Mouse (Mus musculus): ENCODE measurements around the gene Traf4. TPM values are rescaled to one million over a fixed set of nuclear protein-coding genes. Genes with fewer than 3 reads are reported as not detected.

The Traf4 gene
- polyA plus RNA-seq, 1 experiment from 2014 or later = 83.8 TPM

DNA sequence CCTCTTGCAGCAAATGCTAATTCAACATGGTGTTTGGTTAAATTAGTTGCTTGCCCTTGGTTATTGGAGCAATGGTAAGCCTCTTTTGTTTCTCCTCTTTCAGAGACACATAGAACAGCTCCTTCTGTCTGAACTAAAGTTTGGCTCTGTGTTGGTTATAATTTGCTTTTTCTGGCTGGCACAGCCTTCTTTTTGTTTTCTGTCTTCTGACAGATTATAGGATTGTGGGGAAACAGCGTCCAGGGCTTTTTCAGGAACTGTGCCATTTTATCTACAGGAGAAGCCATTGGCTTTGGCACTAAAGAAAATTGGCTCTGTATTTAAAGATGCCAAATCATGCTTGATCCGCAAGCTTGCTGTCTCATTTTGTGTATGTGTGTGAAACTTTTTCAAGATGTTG lies 51.8 kb downstream of the Traf4 start:
- Histone ChIP-seq H3K9me3 (replicated peaks; ENCODE audit: control insufficient read depth, low read length, poor library complexity, severe bottlenecking) (no peaks in the 10 kb centered on the region), H3K4me1 (ENCODE audit: control insufficient read depth, insufficient read depth, low read length) (peaks cover 38% of the 10 kb centered on the region), H3K4me2 (ENCODE audit: low read length) (no peak overlapping the region), H3K27me3 (ENCODE audit: control insufficient read depth, insufficient read depth, low read depth, low read length) (no peaks in the 10 kb centered on the region), H3K36me3 (ENCODE audit: control insufficient read depth, insufficient read depth, low read length) (no peaks in the 10 kb centered on the region), H3K27ac (ENCODE audit: low read length) (0 out of 2 replicates have a peak overlapping the region, but pooled peaks have one; percentile 17), H3K9ac (ENCODE audit: low read depth, low read length) (no peak overlapping the region), H3K4me3 (ENCODE audit: low read depth, low read length) (no peak overlapping the region)
- ATAC-seq = no peak
- 53% methylated on average over 2 of the region's 2 CpGs for WGBS

Small RNA genes within 50 kb of the gene (microRNA-seq; reads per million reads assigned to microRNA genes)
- gene Mir7653 = 0.52 reads per million

Other genes with a start within 250 kb of the Traf4 start
- 140 and 146 TPM in 2 replicates for gene Sez6, start 234.8 kb downstream of the Traf4 start, polyA plus RNA-seq (2015; fragmentation: Nextera tagmentation; extraction: Ambion mirVana)
- gene Phf12, start 182.8 kb downstream of the Traf4 start, polyA plus RNA-seq (2015; fragmentation: Nextera tagmentation; extraction: Ambion mirVana) = 11.8 and 17.8 TPM in 2 replicates
- 50.5 and 53.3 TPM in 2 replicates for gene Dhrs13, start 133.3 kb downstream of the Traf4 start, polyA plus RNA-seq (2015; fragmentation: Nextera tagmentation; extraction: Ambion mirVana)
- gene Flot2, start 127.7 kb downstream of the Traf4 start, polyA plus RNA-seq (2015; fragmentation: Nextera tagmentation; extraction: Ambion mirVana) = 71.7 and 83.4 TPM in 2 replicates
- 32.8 and 33.3 TPM in 2 replicates for gene Eral1, start 85.2 kb downstream of the Traf4 start, polyA plus RNA-seq (2015; fragmentation: Nextera tagmentation; extraction: Ambion mirVana)
- gene Fam222b, start 70.9 kb downstream of the Traf4 start, polyA plus RNA-seq (2015; fragmentation: Nextera tagmentation; extraction: Ambion mirVana) = 27.7 and 28.7 TPM in 2 replicates
- gene Nek8, start 11.1 kb upstream of the Traf4 start, polyA plus RNA-seq (2015; fragmentation: Nextera tagmentation; extraction: Ambion mirVana) = 4.8 and 6.6 TPM in 2 replicates
- 7.4 and 10.1 TPM in 2 replicates for gene Tlcd1, start 11.1 kb upstream of the Traf4 start, polyA plus RNA-seq (2015; fragmentation: Nextera tagmentation; extraction: Ambion mirVana)
- 698 and 713 TPM in 2 replicates for gene Rpl23a, start 18.0 kb upstream of the Traf4 start, polyA plus RNA-seq (2015; fragmentation: Nextera tagmentation; extraction: Ambion mirVana)
- gene Rab34, start 22.8 kb upstream of the Traf4 start, polyA plus RNA-seq (2015; fragmentation: Nextera tagmentation; extraction: Ambion mirVana) = 49.9 and 55.7 TPM in 2 replicates
- 2.3 and 2.6 TPM in 2 replicates for gene Proca1, start 27.8 kb upstream of the Traf4 start, polyA plus RNA-seq (2015; fragmentation: Nextera tagmentation; extraction: Ambion mirVana)
- gene Sdf2, start 80.2 kb upstream of the Traf4 start, polyA plus RNA-seq (2015; fragmentation: Nextera tagmentation; extraction: Ambion mirVana) = 89.6 and 92.8 TPM in 2 replicates
- gene Supt6, start 80.4 kb upstream of the Traf4 start, polyA plus RNA-seq (2015; fragmentation: Nextera tagmentation; extraction: Ambion mirVana) = 27.5 and 30.7 TPM in 2 replicates
- 50.1 and 58.7 TPM in 2 replicates for gene 2610507B11Rik, start 96.2 kb upstream of the Traf4 start, polyA plus RNA-seq (2015; fragmentation: Nextera tagmentation; extraction: Ambion mirVana)
- 0.15 and 0.25 TPM in 2 replicates for gene BC030499, start 125.3 kb upstream of the Traf4 start, polyA plus RNA-seq (2015; fragmentation: Nextera tagmentation; extraction: Ambion mirVana)
- 4.2 and 6.5 TPM in 2 replicates for gene Spag5, start 135.9 kb upstream of the Traf4 start, polyA plus RNA-seq (2015; fragmentation: Nextera tagmentation; extraction: Ambion mirVana)
- gene Aldoc, start 157.4 kb upstream of the Traf4 start, polyA plus RNA-seq (2015; fragmentation: Nextera tagmentation; extraction: Ambion mirVana) = 87.2 and 154 TPM in 2 replicates
- 70.7 and 79.0 TPM in 2 replicates for gene Pigs, start 162.8 kb upstream of the Traf4 start, polyA plus RNA-seq (2015; fragmentation: Nextera tagmentation; extraction: Ambion mirVana)
- 77.2 and 81.8 TPM in 2 replicates for gene Unc119, start 177.9 kb upstream of the Traf4 start, polyA plus RNA-seq (2015; fragmentation: Nextera tagmentation; extraction: Ambion mirVana)
- gene Foxn1, start 221.0 kb upstream of the Traf4 start, polyA plus RNA-seq (2015; fragmentation: Nextera tagmentation; extraction: Ambion mirVana) = not detected in 2 replicates

Data from midbrain, embryonic 16.5 days (tissue).